Mouse (Mus musculus) ES-Bruce4 (cell line): ENCODE measurements around the gene Lrch4.

Experiments
- CTCF ChIP-seq: IDR thresholded peaks from one replicate; pipeline ENCODE4 v1.8.1; 2011; ENCODE audit warnings: low read depth, low read length
- POLR2A ChIP-seq: IDR thresholded peaks from one replicate; pipeline ENCODE4 v1.8.1; 2011; ENCODE audit warnings: low read length; ENCODE audit not compliant: insufficient read depth

- TF ChIP-seq CTCF: no peak
- peak; percentile 90 for TF ChIP-seq POLR2A
These were observed at the start of gene Lrch4, which contains the start of the genes Fbxo24 and Gm20605 for GRCm38 (mm10) chr5:137628498-137629305.
